Mouse (Mus musculus): ENCODE results near the gene Maip1.
A peak's percentile ranks its signal among the peaks of the same experiment; 100 is the strongest.

Gene Maip1

GRCm38 (mm10) chr1:57406187-57407151 is at the start of gene Maip1, which contains the start of gene Tyw5:
Maip1 (plus strand) TSS chr1:57406328.
Tyw5 (minus strand) TSS chr1:57407101.
- peak; percentile 71 to 76 for DNase-seq (ENCODE audit: low spot score in 2 of 2)

GRCm38 (mm10) chr1:57358546-57358945 is 47.6 kb upstream of the Maip1 start:
- no peak for DNase-seq (ENCODE audit: low spot score in 2 of 2)

- DNase-seq (ENCODE audit: low spot score in 2 of 2), result no peak
Measured at GRCm38 (mm10) chr1:57367446-57367845, 38.7 kb upstream of the Maip1 start.

- DNase-seq (ENCODE audit: low spot score in 2 of 2), result no peak
Measured at GRCm38 (mm10) chr1:57369111-57369510, 37.0 kb upstream of the Maip1 start.

- DNase-seq (ENCODE audit: low spot score in 2 of 2), result no peak
Measured at GRCm38 (mm10) chr1:57370451-57370850, 35.7 kb upstream of the Maip1 start.

- no peak for DNase-seq (ENCODE audit: low spot score in 2 of 2)
Measured at GRCm38 (mm10) chr1:57375276-57375675, 30.9 kb upstream of the Maip1 start.

- no peak for DNase-seq (ENCODE audit: low spot score in 2 of 2)
Measured at GRCm38 (mm10) chr1:57376806-57377205, 29.3 kb upstream of the Maip1 start.

- peak; percentile 90 to 93 for DNase-seq (ENCODE audit: low spot score in 2 of 2)
Measured at GRCm38 (mm10) chr1:57377376-57378341, 28.5 kb upstream of the Maip1 start, which contains the start of gene 1700066M21Rik. 1700066M21Rik (plus strand) TSS chr1:57377620.

GRCm38 (mm10) chr1:57386519-57386918 is 19.6 kb upstream of the Maip1 start:
- no peak for DNase-seq (ENCODE audit: low spot score in 2 of 2)

- peak; percentile 39 to 64 for DNase-seq (ENCODE audit: low spot score in 2 of 2)
Measured at GRCm38 (mm10) chr1:57387876-57388275, 18.3 kb upstream of the Maip1 start.

GRCm38 (mm10) chr1:57388402-57389155 is 17.5 kb upstream of the Maip1 start:
- DNase-seq (ENCODE audit: low spot score in 2 of 2), result no peak

- no peak for DNase-seq (ENCODE audit: low spot score in 2 of 2)
Measured at GRCm38 (mm10) chr1:57390993-57391790, 14.9 kb upstream of the Maip1 start.

GRCm38 (mm10) chr1:57392417-57392816 is 13.7 kb upstream of the Maip1 start:
- DNase-seq (ENCODE audit: low spot score in 2 of 2), result no peak

GRCm38 (mm10) chr1:57394051-57394450 is 12.1 kb upstream of the Maip1 start:
- no peak for DNase-seq (ENCODE audit: low spot score in 2 of 2)

- no peak for DNase-seq (ENCODE audit: low spot score in 2 of 2)
Measured at GRCm38 (mm10) chr1:57400321-57400720, 5.8 kb upstream of the Maip1 start.

- DNase-seq (ENCODE audit: low spot score in 2 of 2), result no peak
Measured at GRCm38 (mm10) chr1:57400877-57401276, 5.3 kb upstream of the Maip1 start.

- no peak for DNase-seq (ENCODE audit: low spot score in 2 of 2)
Measured at GRCm38 (mm10) chr1:57402116-57402515, 4.0 kb upstream of the Maip1 start.

GRCm38 (mm10) chr1:57408994-57409393 is 2.9 kb downstream of the Maip1 start:
- DNase-seq (ENCODE audit: low spot score in 2 of 2), result no peak

- DNase-seq (ENCODE audit: low spot score in 2 of 2), result no peak
Measured at GRCm38 (mm10) chr1:57413397-57413796, 7.3 kb downstream of the Maip1 start.

GRCm38 (mm10) chr1:57423696-57424095 is 17.6 kb downstream of the Maip1 start:
- DNase-seq (ENCODE audit: low spot score in 2 of 2), result no peak
